Mouse (Mus musculus) embryonic facial prominence, embryonic 10.5 days (tissue): ENCODE measurements around the gene Klhl11. TPM values are rescaled to one million over a fixed set of nuclear protein-coding genes. Genes with fewer than 3 reads are reported as not detected.
A peak's percentile ranks its signal among the peaks of the same experiment; 100 is the strongest.

ENCODE experiments used
- DNase-seq: peaks from one replicate; pipeline ENCODE4 v3.0.0-alpha.2; 2017; ENCODE audit warnings: low spot score
- H3K27ac ChIP-seq: fragments of 300-500 bp; sonication (generic); replicated peaks from 2 replicates; pipeline ENCODE4 v1.5.1; 2016; ENCODE audit warnings: mild to moderate bottlenecking
- H3K27me3 ChIP-seq: fragments of 300-500 bp; sonication (generic); replicated peaks from 2 replicates; pipeline ENCODE4 v1.6.1; 2016; ENCODE audit warnings: low read depth, mild to moderate bottlenecking; ENCODE audit not compliant: poor library complexity, severe bottlenecking
- H3K36me3 ChIP-seq: fragments of 300-500 bp; sonication (generic); replicated peaks from 2 replicates; pipeline ENCODE4 v1.6.1; 2016; ENCODE audit warnings: mild to moderate bottlenecking, moderate library complexity
- H3K4me1 ChIP-seq: fragments of 300-500 bp; sonication (generic); 2 replicates; pipeline ENCODE4 v1.6.1; 2016
- H3K4me3 ChIP-seq: fragments of 300-500 bp; sonication (generic); 2 replicates; pipeline ENCODE4 v1.5.1; 2016; ENCODE audit warnings: mild to moderate bottlenecking, moderate library complexity
- H3K9me3 ChIP-seq: fragments of 300-500 bp; sonication (generic); 2 replicates; pipeline ENCODE4 v1.6.1; 2016; ENCODE audit warnings: mild to moderate bottlenecking
- WGBS: fragments of 180-500 bp; shearing (Covaris S2); methylation state at CpG from one replicate; pipeline ENCODE4 v1.1.7; 2016; 5-methylcytosine and 5-hydroxymethylcytosine counted together
- polyA plus RNA-seq: library from polyadenylated mRNA; unstranded; fragments of >200 nt; fragmentation: Nextera tagmentation; extraction: Ambion mirVana; gene quantifications from 2 replicates; pipeline ENCODE4 v1.2.1, GENCODE M21; 2016

Gene Klhl11
- polyA plus RNA-seq, 1 experiment from 2014 or later, result 8.5 TPM

- Histone ChIP-seq H3K4me1 (peaks cover 4% of the 10 kb centered on the region; the same call in 1 of the 2 replicates), H3K27me3 (no peaks in the 10 kb centered on the region), H3K4me3 (no peak overlapping the region), H3K9me3 (no peaks in the 10 kb centered on the region), H3K27ac (no peak overlapping the region), H3K36me3 (peaks cover 100% of the 10 kb centered on the region)
- no peak for DNase-seq
- WGBS, result 86% methylated on average over 7 of the region's 7 CpGs
Observed at GRCm38 (mm10) chr11:100500651-100501050, 28.1 kb upstream of the Klhl11 start.

- Histone ChIP-seq H3K4me3 (no peak overlapping the region), H3K4me1 (peaks cover 4% of the 10 kb centered on the region; the same call in 1 of the 2 replicates), H3K27me3 (no peaks in the 10 kb centered on the region), H3K9me3 (no peaks in the 10 kb centered on the region), H3K36me3 (peaks cover 100% of the 10 kb centered on the region), H3K27ac (no peak overlapping the region)
- 87% methylated on average over 3 of the region's 3 CpGs for WGBS
- no peak for DNase-seq
Observed at GRCm38 (mm10) chr11:100500241-100500640, 27.7 kb upstream of the Klhl11 start.

GRCm38 (mm10) chr11:100493771-100494170, 21.2 kb upstream of the Klhl11 start:
- Histone ChIP-seq H3K4me1 (no peaks in the 10 kb centered on the region), H3K27me3 (no peaks in the 10 kb centered on the region), H3K9me3 (no peaks in the 10 kb centered on the region), H3K36me3 (peaks cover 100% of the 10 kb centered on the region), H3K27ac (no peak overlapping the region), H3K4me3 (no peak overlapping the region)
- 93% methylated on average over 12 of the region's 12 CpGs for WGBS
- DNase-seq, result no peak

GRCm38 (mm10) chr11:100490951-100491350, 18.4 kb upstream of the Klhl11 start:
- H3K9me3 ChIP-seq, result no peaks in the 10 kb centered on the region
- DNase-seq, result no peak
- no peaks in the 10 kb centered on the region for H3K27me3 ChIP-seq
- WGBS, result 89% methylated on average over 6 of the region's 6 CpGs
- no peak overlapping the region for H3K27ac ChIP-seq
- no peaks in the 10 kb centered on the region for H3K4me1 ChIP-seq
- no peak overlapping the region for H3K4me3 ChIP-seq
- H3K36me3 ChIP-seq, result peaks cover 100% of the 10 kb centered on the region

GRCm38 (mm10) chr11:100485801-100486538, 13.4 kb upstream of the Klhl11 start:
- Histone ChIP-seq H3K4me3 (no peak overlapping the region), H3K9me3 (no peaks in the 10 kb centered on the region), H3K36me3 (peaks cover 100% of the 10 kb centered on the region), H3K27ac (no peak overlapping the region), H3K27me3 (no peaks in the 10 kb centered on the region), H3K4me1 (no peaks in the 10 kb centered on the region)
- 91% methylated on average over 8 of the region's 8 CpGs for WGBS
- no peak for DNase-seq

- Histone ChIP-seq H3K4me3 (no peak overlapping the region), H3K27ac (no peak overlapping the region), H3K9me3 (no peaks in the 10 kb centered on the region), H3K36me3 (peaks cover 100% of the 10 kb centered on the region), H3K27me3 (no peaks in the 10 kb centered on the region), H3K4me1 (no peaks in the 10 kb centered on the region)
- no peak for DNase-seq
- 93% methylated on average over 3 of the region's 3 CpGs for WGBS
Observed at GRCm38 (mm10) chr11:100484461-100484860, 11.9 kb upstream of the Klhl11 start.

- Histone ChIP-seq H3K4me1 (no peaks in the 10 kb centered on the region), H3K27ac (no peak overlapping the region), H3K36me3 (peaks cover 87% of the 10 kb centered on the region), H3K4me3 (no peak overlapping the region), H3K27me3 (no peaks in the 10 kb centered on the region), H3K9me3 (no peaks in the 10 kb centered on the region)
- 82% methylated on average over 7 of the region's 7 CpGs for WGBS
- DNase-seq, result no peak
Observed at GRCm38 (mm10) chr11:100479152-100479551, 6.6 kb upstream of the Klhl11 start.

GRCm38 (mm10) chr11:100476281-100476680, 3.7 kb upstream of the Klhl11 start:
- no peak for DNase-seq
- Histone ChIP-seq H3K36me3 (peaks cover 59% of the 10 kb centered on the region), H3K27ac (no peak overlapping the region), H3K4me1 (peaks cover 7% of the 10 kb centered on the region), H3K9me3 (no peaks in the 10 kb centered on the region), H3K4me3 (no peak overlapping the region), H3K27me3 (no peaks in the 10 kb centered on the region)
- 96% methylated on average over 5 of the region's 5 CpGs for WGBS

GRCm38 (mm10) chr11:100472935-100473295, 374 bp upstream of the Klhl11 start:
- H3K27ac ChIP-seq, result peak overlapping the region; percentile 92; the same call in 1 of the 2 replicates
- no peaks in the 10 kb centered on the region for H3K27me3 ChIP-seq
- 35% methylated on average over 5 of the region's 5 CpGs for WGBS
- DNase-seq, result no peak
- H3K36me3 ChIP-seq, result peaks cover 45% of the 10 kb centered on the region
- H3K9me3 ChIP-seq, result no peaks in the 10 kb centered on the region
- peak overlapping the region; percentile 95 for H3K4me3 ChIP-seq
- H3K4me1 ChIP-seq, result peaks cover 23% of the 10 kb centered on the region

- WGBS, result 6% methylated on average over 30 of the region's 30 CpGs
- Histone ChIP-seq H3K4me1 (peaks cover 23% of the 10 kb centered on the region), H3K27ac (peak overlapping the region; percentile 92), H3K4me3 (peak overlapping the region; percentile 95), H3K9me3 (no peaks in the 10 kb centered on the region), H3K36me3 (peaks cover 44% of the 10 kb centered on the region), H3K27me3 (no peaks in the 10 kb centered on the region)
- DNase-seq, result no peak
Observed at GRCm38 (mm10) chr11:100471352-100472196, 967 bp downstream of the Klhl11 start.

- H3K36me3 ChIP-seq, result peaks cover 71% of the 10 kb centered on the region
Observed at GRCm38 (mm10) chr11:100465833-100466232, 6.7 kb downstream of the Klhl11 start.

GRCm38 (mm10) chr11:100465229-100465792, 7.2 kb downstream of the Klhl11 start:
- peaks cover 75% of the 10 kb centered on the region for H3K36me3 ChIP-seq
- H3K9me3 ChIP-seq, result no peaks in the 10 kb centered on the region
- H3K27me3 ChIP-seq, result no peaks in the 10 kb centered on the region
- DNase-seq, result no peak
- H3K27ac ChIP-seq, result no peak overlapping the region
- no peak overlapping the region for H3K4me3 ChIP-seq
- WGBS, result 89% methylated on average over 1 of the region's 1 CpGs
- peaks cover 6% of the 10 kb centered on the region for H3K4me1 ChIP-seq

More at GRCm38 (mm10) chr11:100465833-100466232, 6.7 kb downstream of the Klhl11 start:
- H3K4me1 ChIP-seq, result peaks cover 12% of the 10 kb centered on the region
- H3K27ac ChIP-seq, result no peak overlapping the region
- H3K27me3 ChIP-seq, result no peaks in the 10 kb centered on the region
- 89% methylated on average over 1 of the region's 1 CpGs for WGBS
- H3K4me3 ChIP-seq, result no peak overlapping the region
- no peak for DNase-seq
- no peaks in the 10 kb centered on the region for H3K9me3 ChIP-seq
